Mouse (Mus musculus) hematopoietic stem cell, adult 5-6 weeks (primary cell): ENCODE results near the gene Zfp593. TPM values are rescaled to one million over a fixed set of nuclear protein-coding genes. Genes with fewer than 3 reads are reported as not detected.

Experiments
- total RNA-seq: library from RNA; stranded (forward); fragments of 172-1452, 232-1000 nt; gene quantifications from 2 replicates; pipeline ENCODE4 v1.2.3, GENCODE M21; 2017

The Zfp593 gene
- total RNA-seq, 1 experiment from 2014 or later = 10.7 TPM

Other genes starting within 250 kb of the Zfp593 start
- 19.2 and 25.5 TPM in 2 replicates for gene Dhdds, start 244.7 kb downstream of the Zfp593 start, total RNA-seq
- gene Lin28a, start 226.8 kb downstream of the Zfp593 start, total RNA-seq = 4.2 and 4.8 TPM in 2 replicates
- 1.4 TPM in 1 of 2 replicates, not detected in the other for gene Zfp683, start 191.8 kb downstream of the Zfp593 start, total RNA-seq
- 0.79 and 2.4 TPM in 2 replicates for gene Crybg2, start 184.8 kb downstream of the Zfp593 start, total RNA-seq
- 342 and 372 TPM in 2 replicates for gene Cd52, start 150.5 kb downstream of the Zfp593 start, total RNA-seq
- 4.2 and 6.3 TPM in 2 replicates for gene Ubxn11, start 143.0 kb downstream of the Zfp593 start, total RNA-seq
- 118 and 287 TPM in 2 replicates for gene Sh3bgrl3, start 116.8 kb downstream of the Zfp593 start, total RNA-seq
- gene Cep85, start 58.5 kb downstream of the Zfp593 start, total RNA-seq = 42.6 and 46.0 TPM in 2 replicates
- gene Gm7534, start 42.6 kb downstream of the Zfp593 start, total RNA-seq = not detected in 2 replicates
- gene Catsper4, start 18.2 kb downstream of the Zfp593 start, total RNA-seq = not detected in 2 replicates
- not detected in 2 replicates for gene Cnksr1, start 7.2 kb downstream of the Zfp593 start, total RNA-seq
- not detected in 2 replicates for gene E130218I03Rik, start 1.9 kb downstream of the Zfp593 start, total RNA-seq
- gene Gm30191, start 1.3 kb upstream of the Zfp593 start, total RNA-seq = not detected in 2 replicates
- 1.1 and 2.1 TPM in 2 replicates for gene Grrp1, start 8.5 kb upstream of the Zfp593 start, total RNA-seq
- 32.7 and 36.2 TPM in 2 replicates for gene Pdik1l, start 42.3 kb upstream of the Zfp593 start, total RNA-seq
- gene Trim63, start 69.5 kb upstream of the Zfp593 start, total RNA-seq = not detected in 2 replicates
- not detected in 2 replicates for gene Slc30a2, start 97.6 kb upstream of the Zfp593 start, total RNA-seq
- 0.20 and 0.50 TPM in 2 replicates for gene Extl1, start 138.3 kb upstream of the Zfp593 start, total RNA-seq
- gene Pafah2, start 150.7 kb upstream of the Zfp593 start, total RNA-seq = 15.7 and 25.3 TPM in 2 replicates
- gene Stmn1, start 222.7 kb upstream of the Zfp593 start, total RNA-seq = 1,445 and 1,820 TPM in 2 replicates